Mouse (Mus musculus) frontal cortex, adult 2 months (tissue): ENCODE measurements around the gene Olfr1094. TPM values are rescaled to one million over a fixed set of nuclear protein-coding genes. Genes with fewer than 3 reads are reported as not detected.

Experiments used
- DNase-seq, 2 experiments: peaks; one replicate each; pipeline ENCODE4 v3.0.0; 2022; ENCODE audit warnings: low spot score in 1 of 2; ENCODE audit errors: extremely low spot score in 1 of 2
- polyA plus RNA-seq: library from polyadenylated mRNA; depleted of rRNA; stranded (reverse); fragments of >200 nt; gene quantifications from 2 replicates; pipeline ENCODE4 v1.2.3, GENCODE M21; 2012; rRNA removed

Gene Olfr1094
- not detected in 2 replicates for polyA plus RNA-seq

DNA sequence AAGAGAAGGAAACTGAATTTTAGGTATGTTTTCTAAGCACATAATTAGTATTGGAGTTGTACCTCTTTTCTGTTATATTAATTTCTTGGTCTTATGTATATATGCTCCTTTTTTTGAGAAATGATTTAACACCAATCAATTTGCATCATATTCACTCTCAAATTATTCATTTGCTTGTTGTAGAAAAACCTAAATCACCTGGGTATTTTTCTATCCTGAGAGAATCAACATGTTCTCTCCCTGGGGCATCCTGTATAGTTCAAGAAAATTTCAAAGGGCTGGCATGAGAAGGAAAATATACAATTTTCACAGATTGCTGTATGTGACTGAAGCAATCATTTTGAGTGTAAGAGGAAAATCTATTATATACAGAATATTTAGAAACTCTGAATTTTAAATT is at the start of gene Olfr1094:
TSS of gene Olfr1094 (plus strand) at position 301 of the 400 bp plus-strand sequence.
- no peak for DNase-seq

GRCm38 (mm10) chr2:86782179-86782578 is 42.3 kb upstream of the Olfr1094 start, which contains the start of gene Olfr1093:
Gene Olfr1093 (plus strand): TSS chr2:86782479.
- no peak for DNase-seq

DNA sequence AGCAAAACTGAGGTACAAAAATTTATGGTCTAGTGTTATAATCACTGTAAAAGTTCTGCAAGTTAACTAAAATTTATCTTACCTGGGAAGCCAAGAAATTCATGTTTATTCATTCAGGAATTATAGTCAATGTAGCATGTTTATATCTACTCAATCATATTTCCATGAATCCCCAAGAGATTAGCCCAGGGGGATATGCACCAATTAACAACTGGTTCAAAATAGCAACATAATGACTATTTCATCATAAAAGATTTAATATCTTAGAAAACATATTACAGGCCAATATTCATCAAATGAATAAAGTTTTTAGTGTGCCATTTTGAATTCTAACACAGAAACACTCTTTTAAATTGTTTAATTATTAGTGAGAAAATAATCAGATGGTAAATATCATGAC is 14.5 kb upstream of the Olfr1094 start, which contains the start of gene Olfr141:
TSS of gene Olfr141 (minus strand) at position 101 of the 400 bp plus-strand sequence.
- no peak for DNase-seq

GRCm38 (mm10) chr2:86851596-86851995 is 27.1 kb downstream of the Olfr1094 start, which contains the start of gene Olfr1095:
Gene Olfr1095 (minus strand): TSS chr2:86851696.
- DNase-seq, result no peak

- no peak for DNase-seq
Observed at GRCm38 (mm10) chr2:86874702-86875101, 50.2 kb downstream of the Olfr1094 start, which contains the start of gene Gm13723. Gene Gm13723 (minus strand): TSS chr2:86874802.

Other genes with a start within 250 kb of the Olfr1094 start
- gene Olfr1082, start 225.7 kb upstream of the Olfr1094 start, polyA plus RNA-seq, result not detected in 2 replicates
- not detected in 2 replicates for gene Olfr1084, start 184.9 kb upstream of the Olfr1094 start, polyA plus RNA-seq
- not detected in 2 replicates for gene Olfr1085, start 162.6 kb upstream of the Olfr1094 start, polyA plus RNA-seq
- gene Olfr1086, start 144.6 kb upstream of the Olfr1094 start, polyA plus RNA-seq, result not detected in 2 replicates
- gene Olfr1087, start 126.3 kb upstream of the Olfr1094 start, polyA plus RNA-seq, result not detected in 2 replicates
- not detected in 2 replicates for gene Olfr1089, start 91.0 kb upstream of the Olfr1094 start, polyA plus RNA-seq
- gene Olfr1090, start 65.7 kb upstream of the Olfr1094 start, polyA plus RNA-seq, result not detected in 2 replicates
- not detected in 2 replicates for gene Olfr1093, start 42.2 kb upstream of the Olfr1094 start, polyA plus RNA-seq
- gene Olfr141, start 14.6 kb upstream of the Olfr1094 start, polyA plus RNA-seq, result not detected in 2 replicates
- gene Olfr1095, start 27.0 kb downstream of the Olfr1094 start, polyA plus RNA-seq, result not detected in 2 replicates
- not detected in 2 replicates for gene Gm13723, start 50.1 kb downstream of the Olfr1094 start, polyA plus RNA-seq
- not detected in 2 replicates for gene Olfr1097, start 67.6 kb downstream of the Olfr1094 start, polyA plus RNA-seq
- gene Olfr1098, start 99.9 kb downstream of the Olfr1094 start, polyA plus RNA-seq, result not detected in 2 replicates
- not detected in 2 replicates for gene Olfr1099, start 136.0 kb downstream of the Olfr1094 start, polyA plus RNA-seq
- not detected in 2 replicates for gene Olfr1100, start 155.3 kb downstream of the Olfr1094 start, polyA plus RNA-seq
- gene Olfr1101, start 166.6 kb downstream of the Olfr1094 start, polyA plus RNA-seq, result not detected in 2 replicates
- gene Olfr1102, start 173.7 kb downstream of the Olfr1094 start, polyA plus RNA-seq, result not detected in 2 replicates
- 0.15 TPM in 1 of 2 replicates, not detected in the other for gene Olfr1104, start 202.4 kb downstream of the Olfr1094 start, polyA plus RNA-seq
- not detected in 2 replicates for gene Olfr1105, start 211.9 kb downstream of the Olfr1094 start, polyA plus RNA-seq
- gene Olfr1106, start 227.6 kb downstream of the Olfr1094 start, polyA plus RNA-seq, result 0.23 TPM in 1 of 2 replicates, not detected in the other